Mouse (Mus musculus): Measurements from ENCODE around the gene Btaf1.

DNA sequence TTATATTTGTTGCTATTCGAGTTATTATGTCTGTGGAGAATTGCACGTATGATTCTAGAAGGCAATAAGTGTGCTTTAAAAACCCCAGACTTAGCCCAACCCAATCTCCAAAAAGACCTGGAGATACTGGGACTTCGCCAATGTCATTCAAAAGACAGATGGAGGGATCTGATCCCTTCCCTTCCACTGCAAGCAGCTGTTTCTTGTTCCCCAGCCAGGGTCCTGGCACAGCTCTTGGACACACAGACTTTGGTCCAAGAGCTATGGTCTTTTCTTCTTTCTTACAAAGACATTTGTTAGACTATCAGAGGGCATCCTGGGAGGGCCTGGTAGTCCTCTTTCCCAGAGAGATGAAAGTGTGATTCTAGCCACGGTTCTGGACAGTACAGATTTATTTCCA, 9.7 kb upstream of the Btaf1 start:
- TF ChIP-seq CTCF (conservative IDR thresholded peaks at IDR 0.05; ENCODE audit: low read length) (no peak), NANOG (IDR thresholded peaks at IDR 0.05; ENCODE audit: borderline replicate concordance, low read length) (no peak)
